Mouse (Mus musculus) left cerebral cortex, postnatal 14 days (tissue): ENCODE results near the gene Cd84. TPM values are rescaled to one million over a fixed set of nuclear protein-coding genes. Genes with fewer than 3 reads are reported as not detected.
A peak's percentile ranks its signal among the peaks of the same experiment; 100 is the strongest.

Experiments
- DNase-seq, 2 experiments: peaks; one replicate each; pipeline ENCODE4 v3.0.0; 2021 to 2022; ENCODE audit warnings: low spot score in 2 of 2, mixed read lengths in 1 of 2
- intact Hi-C: fragments of 180-260 bp; cut with DNase I; formaldehyde crosslinking; loops from one replicate; pipeline ENCODE4 v1.15.1; 2025
- total RNA-seq, 2 experiments: library from RNA; stranded (reverse); gene quantifications; 2 replicates each; pipeline ENCODE4 v1.2.3; 2021

The Cd84 gene
- total RNA-seq, 2 experiments from 2014 or later = 1.8 to 2.0 TPM

DNA sequence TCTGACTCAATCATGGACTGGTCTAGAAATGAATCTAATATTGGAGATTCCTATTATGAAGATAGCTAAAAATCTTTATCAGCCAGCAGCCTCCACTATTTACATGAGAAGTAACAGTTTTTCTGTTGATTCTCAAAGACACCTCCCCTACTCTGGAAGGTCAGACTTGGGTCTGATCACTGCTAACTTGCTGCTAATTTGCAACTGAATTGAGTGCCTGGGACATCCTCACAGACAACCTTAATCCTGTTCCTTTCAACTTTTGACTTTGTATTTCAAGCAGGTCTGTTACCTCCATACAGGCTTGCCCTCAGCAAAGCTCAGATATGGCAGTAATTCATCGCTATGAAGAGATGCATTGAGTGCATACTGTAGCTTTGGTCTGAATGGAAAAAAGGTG is 64.5 kb downstream of the Cd84 start:
- DNase-seq = no peak
- intact Hi-C loops = no loop called here

DNA sequence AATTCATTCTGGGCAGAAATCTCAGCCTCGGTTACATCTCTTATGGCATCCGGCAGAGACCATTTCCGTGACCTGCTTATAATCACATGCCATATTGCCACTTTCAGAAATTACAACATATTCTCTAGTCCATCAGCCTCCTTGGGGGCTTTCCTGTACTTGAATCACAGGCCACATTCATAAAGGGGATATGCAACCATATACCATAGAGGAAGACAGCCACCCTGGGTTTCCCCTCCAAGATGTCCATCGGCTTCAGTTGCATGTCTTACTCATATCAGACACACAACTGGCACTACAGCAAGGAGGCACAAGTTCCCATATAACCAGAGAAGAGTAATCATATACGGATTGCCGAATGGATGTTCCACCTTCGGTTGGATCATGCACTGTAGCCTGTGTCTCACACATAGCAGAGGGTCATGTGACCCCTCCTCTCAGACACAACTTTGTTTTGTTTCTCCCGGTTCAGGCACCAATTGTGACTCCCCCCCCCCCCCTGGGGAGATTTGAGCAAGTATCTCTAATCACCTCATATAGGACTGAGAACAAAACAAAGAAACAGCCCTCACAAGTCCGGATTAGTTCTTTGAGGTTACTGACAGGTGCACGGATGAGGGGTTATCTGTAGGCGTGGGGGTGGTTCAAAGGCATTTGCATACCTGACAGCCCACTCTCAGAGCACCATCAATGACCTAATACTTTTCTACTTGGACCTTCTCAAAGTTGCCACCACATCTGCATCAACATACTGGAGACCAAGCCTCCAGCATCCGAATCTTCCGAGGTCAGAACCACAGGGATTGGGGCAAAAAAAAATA is 76.4 kb downstream of the Cd84 start:
- DNase-seq = no peak
- intact Hi-C loops = no loop called here

DNA sequence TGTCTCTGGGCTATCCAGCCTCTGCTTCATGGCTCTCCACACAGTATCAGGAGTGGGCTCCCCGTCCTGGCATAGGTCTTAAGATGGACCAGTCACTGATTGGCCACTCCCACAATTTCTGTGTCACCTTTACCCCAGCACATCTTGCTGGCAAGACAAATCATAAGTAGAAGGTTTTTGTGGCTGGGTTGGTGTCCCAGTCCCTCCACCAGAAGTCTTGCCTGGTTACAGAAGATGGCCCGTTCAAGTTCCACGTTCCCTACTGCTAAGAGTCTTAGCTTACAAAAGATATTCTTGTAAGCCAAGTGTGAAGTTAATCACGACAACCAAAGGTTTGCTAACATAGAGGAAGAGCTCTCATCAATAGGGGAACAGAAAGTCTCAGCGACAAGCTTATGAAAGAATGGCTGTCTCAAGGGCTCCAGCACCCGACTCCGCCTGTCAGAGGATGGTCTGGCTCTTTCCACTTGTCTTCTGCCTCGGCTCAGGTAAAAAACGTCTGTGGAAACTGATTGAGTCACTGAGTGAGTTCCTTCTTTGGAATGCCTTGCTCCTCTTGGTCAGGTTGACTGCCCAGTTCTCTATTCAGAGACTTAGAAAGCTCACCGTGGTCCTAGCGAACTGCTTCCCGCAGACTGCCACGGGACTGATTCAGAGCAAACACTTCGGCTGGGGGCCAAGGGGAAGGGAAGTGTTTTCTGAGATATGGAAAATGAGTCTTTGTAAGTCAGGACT is 78.0 kb downstream of the Cd84 start, which contains the start of gene Slamf6:
TSS of gene Slamf6 (plus strand) at position 211 of the 735 bp plus-strand sequence.
- DNase-seq = no peak
- intact Hi-C loops = no loop called here

DNA sequence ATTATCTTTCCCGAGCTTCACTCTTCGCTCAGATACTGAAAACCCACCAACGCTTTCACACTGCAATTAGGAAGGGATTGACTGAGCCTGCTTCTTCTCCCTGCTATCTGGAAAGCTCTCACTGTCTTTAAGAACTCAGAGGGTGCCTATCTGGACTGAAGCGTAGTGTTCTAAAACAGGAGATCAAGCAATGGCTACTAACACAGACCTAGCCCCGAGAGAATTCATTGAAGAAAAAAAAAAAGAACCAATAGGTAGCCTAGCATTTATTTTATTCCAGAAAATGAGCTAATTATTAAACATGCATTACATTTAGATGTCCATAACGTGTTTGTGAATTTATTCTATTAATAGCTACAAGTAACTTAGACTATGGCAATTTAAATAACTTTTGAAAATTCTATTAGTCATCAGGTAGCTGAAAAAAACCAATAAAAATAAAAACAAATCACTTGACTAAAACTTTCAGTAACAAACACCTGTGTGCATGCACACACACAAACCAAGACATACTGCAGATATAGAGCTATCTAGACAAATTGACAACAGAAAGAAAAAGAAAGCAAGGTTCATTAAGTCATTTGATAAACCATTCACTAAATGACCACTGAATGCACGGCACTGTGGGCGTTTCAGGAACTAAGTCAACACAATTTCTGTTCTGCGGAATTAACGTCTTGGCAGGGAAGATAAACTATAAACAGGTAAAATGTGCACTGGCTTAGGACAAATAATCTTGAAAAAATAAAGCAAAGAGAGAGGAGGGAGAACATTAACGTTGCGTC is 78.8 kb downstream of the Cd84 start:
- intact Hi-C loops = no loop called here
- no peak for DNase-seq

DNA sequence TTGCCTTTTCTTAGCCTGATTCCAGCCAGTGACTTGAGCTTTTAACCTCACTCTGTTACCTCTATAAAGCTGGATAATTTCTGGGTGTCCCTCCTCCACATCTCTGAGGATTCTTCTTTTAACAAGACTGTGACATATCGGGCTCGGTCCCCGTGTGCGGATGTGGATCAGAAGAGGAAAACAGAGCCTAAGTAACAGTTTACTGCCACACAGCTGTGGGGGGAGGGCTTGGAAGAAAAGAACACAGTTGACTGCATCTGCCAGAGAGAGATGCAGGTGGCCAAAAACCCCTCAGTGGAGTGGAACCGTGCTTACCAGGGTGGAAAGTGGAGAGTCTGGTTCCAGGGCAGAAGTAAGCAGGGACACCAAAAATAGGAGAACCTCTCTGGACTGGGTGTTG is 79.7 kb downstream of the Cd84 start:
- DNase-seq = no peak
- intact Hi-C loops = no loop called here

DNA sequence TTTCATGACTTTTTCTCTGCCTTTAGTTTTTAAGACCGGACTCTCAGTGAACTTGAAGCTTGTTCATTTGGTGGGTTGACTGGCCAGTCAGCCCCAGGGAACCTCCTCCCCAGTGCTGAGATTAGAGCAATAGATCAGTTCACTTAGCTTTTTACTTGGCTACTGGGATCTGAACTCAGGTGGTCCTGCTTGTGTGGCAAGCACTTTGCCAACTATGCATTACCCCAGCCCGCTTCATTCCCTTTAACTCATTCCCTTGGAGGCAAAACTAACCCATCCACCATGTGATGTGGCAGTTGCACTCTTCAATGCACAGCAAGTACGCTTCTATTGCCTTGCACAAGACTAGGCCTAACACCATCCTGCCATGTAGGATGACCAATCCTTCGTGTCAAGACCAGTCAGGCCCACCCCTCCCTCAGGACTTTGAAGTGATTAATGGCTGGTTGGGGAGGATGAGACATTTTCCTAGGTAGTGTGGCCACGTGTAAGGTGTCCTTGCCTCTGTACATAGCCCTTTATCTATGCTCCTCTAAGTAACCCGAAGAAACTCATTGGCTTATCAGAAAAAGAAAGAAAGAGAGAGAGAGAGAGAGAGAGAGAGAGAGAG is 80.5 kb downstream of the Cd84 start:
- DNase-seq = no peak
- intact Hi-C loops = no loop called here

DNA sequence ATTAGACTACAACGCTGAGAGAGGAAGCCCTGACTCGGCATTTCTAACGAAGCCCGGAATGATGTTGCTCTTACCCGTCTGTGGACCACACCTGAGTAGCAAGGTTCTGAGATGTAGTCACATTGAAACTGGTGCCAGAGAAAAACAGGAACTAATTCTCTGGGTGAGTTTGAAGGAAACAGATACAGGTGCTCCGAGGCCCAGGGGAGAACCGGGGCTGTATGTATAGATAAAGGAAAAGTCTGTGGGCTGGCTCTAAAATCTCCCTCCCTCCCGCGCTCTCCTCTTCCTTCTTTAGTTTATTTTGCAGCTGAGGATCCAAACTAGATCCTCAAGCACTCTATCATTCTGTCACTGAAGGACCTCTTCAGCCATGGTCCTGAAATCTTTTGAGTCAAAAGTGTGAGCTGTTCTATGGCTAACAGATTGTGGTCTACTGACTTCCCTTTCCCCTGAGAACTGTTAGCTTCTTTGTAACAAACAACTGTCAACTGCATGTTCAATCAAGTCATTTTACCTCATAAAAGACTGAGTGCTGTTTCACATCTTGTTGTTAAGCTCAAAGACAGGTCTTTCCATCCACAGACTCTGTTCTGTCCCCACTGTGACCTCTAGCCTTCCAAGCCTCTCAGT is 81.6 kb downstream of the Cd84 start:
- no peak for DNase-seq
- intact Hi-C loops = no loop called here

DNA sequence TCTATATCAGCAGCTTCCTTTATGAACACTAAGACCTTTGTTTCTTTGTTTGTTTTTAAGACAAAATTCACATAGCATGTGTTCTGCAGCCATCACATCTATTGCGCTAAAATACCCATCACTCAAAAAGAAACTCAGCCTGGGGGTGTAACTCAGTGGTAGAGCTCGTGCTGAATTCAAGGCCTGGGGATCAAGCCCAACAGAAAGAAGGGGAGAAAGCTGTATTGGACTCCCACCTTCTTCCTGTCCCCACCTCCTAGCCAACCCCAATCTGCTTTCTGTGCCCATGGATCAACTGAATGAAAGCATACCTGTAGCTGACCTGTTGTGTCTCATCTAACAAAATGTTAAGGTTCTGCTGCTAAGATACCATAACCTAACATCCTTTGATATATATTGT is 82.1 kb downstream of the Cd84 start:
- no peak for DNase-seq
- intact Hi-C loops = no loop called here

DNA sequence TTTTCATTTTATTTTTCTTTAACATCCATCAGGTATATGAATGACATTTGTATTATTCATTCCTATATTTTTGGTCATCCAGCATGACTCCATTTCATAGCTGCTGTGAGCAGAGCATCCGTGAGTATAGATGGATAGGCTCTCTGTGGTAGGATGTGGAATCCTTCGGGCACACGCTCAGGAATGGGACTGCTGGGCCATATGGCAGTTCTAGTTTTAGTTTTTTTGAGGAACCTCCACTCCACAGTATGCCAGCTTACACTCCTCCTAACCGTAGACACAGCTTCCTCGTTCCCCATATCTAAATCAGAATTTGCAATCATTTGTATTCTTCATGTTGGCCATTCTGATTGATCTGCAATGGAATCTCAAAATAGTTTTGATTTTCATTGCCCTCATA is 83.3 kb downstream of the Cd84 start:
- no peak for DNase-seq

DNA sequence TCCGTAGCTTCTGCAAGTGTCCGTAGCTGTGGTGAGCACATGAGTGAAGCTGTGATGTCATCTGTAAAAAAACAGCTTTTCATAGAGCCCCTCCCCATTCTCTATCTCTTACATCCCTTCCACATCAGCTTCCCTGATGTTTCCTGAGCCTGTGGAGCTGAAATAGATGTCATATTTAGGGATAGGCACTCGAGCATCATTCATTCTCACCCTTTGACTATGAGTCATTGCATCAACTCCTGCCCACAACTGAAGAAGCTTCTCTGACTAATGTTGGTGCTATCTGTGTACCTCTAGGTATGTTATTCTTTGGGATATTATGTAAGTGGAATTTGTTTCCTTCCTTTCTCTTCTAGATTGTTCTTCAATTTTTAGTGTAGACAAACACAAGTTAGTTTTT is 85.4 kb downstream of the Cd84 start:
- no peak for DNase-seq
- intact Hi-C loops = no loop called here

More for the DNA sequence above, 83.3 kb downstream of the Cd84 start:
- intact Hi-C loops = no loop called here

DNA sequence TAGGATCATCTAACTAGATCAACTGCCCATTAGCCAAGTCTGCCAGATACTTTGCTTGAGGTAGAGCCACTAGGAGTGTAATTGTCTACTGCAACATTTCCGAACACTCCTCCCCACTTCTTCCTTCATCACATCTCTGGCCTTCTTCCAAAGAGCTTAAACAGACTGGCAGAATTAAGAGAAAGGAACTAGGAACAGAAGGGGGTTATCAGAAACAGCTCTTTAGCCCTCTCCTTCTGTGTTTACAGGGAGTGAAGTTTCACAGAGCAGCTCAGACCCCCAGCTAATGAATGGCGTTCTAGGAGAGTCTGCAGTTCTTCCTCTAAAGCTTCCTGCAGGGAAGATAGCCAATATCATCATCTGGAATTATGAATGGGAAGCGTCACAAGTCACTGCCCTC is 94.4 kb downstream of the Cd84 start:
- intact Hi-C loops = no loop called here
- no peak for DNase-seq

DNA sequence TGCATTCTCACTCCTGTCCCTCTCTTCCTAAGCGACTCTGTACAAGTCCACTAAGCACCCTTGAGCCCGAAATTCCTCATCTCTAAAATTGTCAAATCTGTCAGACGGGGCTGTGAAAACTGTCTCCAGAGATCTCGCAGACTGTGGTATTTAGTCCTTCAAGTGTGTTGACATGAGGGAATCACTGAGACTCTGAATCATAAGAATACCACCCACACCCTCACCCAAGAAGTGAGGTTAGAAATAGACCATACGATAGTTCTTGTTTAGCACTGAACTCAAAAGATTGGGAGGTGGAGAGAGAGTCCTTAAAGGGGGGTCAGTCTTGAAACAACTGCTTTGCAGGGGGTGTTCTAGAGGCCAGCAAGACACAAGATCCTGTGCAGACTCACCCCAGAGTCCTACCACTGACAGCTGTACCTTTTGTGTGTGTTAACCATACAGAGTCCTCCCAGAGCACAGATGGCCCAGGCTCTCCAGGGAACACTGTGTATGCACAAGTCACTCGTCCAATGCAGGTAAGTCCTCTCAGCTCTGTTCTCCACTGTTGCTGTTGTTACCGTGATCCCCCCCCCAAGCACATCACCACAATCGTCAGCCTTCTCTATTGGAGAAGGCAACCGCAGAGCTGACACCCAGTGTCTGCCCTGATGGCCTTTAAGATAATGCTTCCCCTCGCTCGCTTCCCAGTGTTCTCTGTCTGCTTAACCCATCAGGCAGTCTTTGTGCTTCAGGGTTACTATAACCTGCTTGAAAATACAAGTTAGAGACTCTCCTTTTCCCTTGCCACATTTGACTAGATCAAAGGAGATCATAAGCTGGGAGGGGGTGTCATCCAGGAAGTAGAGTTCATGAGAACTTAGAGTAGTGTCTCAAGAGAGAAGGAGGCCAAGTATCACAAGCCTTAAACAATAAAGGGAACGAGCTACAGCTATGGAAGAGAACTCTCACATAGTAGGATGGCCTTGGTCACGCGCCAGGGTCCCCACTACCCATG is 99.8 kb downstream of the Cd84 start:
- DNase-seq = peak in 1 of 2 experiments; percentile 17
- intact Hi-C loops = no loop called here

Other genes starting within 250 kb of the Cd84 start
- gene Ly9, start 232.3 kb upstream of the Cd84 start, total RNA-seq = not detected
- under 1 TPM in 1 of 2 experiments, not detected in 1; 0.11 TPM for gene Slamf7, start 186.7 kb upstream of the Cd84 start, total RNA-seq
- under 1 TPM; 0.38 to 0.40 TPM for gene Cd48, start 157.7 kb upstream of the Cd84 start, total RNA-seq
- under 1 TPM; 0.63 to 0.68 TPM for gene Slamf1, start 72.6 kb upstream of the Cd84 start, total RNA-seq
- under 1 TPM in 1 of 2 experiments, not detected in 1; 0.13 TPM for gene Gm10521, start 56.0 kb downstream of the Cd84 start, total RNA-seq
- under 1 TPM; 0.07 to 0.23 TPM for gene Slamf6, start 77.8 kb downstream of the Cd84 start, total RNA-seq
- gene Vangl2, start 188.7 kb downstream of the Cd84 start, total RNA-seq = 10 to 100 TPM; 17.4 to 21.5 TPM
- under 1 TPM; 0.30 to 0.37 TPM for gene Nhlh1, start 217.9 kb downstream of the Cd84 start, total RNA-seq
- gene Copa, start 242.8 kb downstream of the Cd84 start, total RNA-seq = 100 to 1,000 TPM; 155 to 162 TPM
- gene Ncstn, start 243.1 kb downstream of the Cd84 start, total RNA-seq = 10 to 100 TPM; 74.5 to 77.9 TPM